Mouse (Mus musculus) kidney, adult 2 months (tissue): Measurements from ENCODE around the gene Gm36210. TPM values are rescaled to one million over a fixed set of nuclear protein-coding genes. Genes with fewer than 3 reads are reported as not detected.
A peak's percentile ranks its signal among the peaks of the same experiment; 100 is the strongest.

Experiments used
- DNase-seq: peaks from one replicate; pipeline ENCODE4 v3.0.0; 2021
- H3K27ac ChIP-seq: fragments of 200-500 bp; 2 replicates; pipeline ENCODE4 v1.5.1; 2012; ENCODE audit warnings: low read depth, low read length, control low read depth, inconsistent platforms; ENCODE audit not compliant: insufficient read depth
- H3K27me3 ChIP-seq: fragments of 200-500 bp; replicated peaks from 2 replicates; pipeline ENCODE4 v1.6.1; 2012; ENCODE audit warnings: mild to moderate bottlenecking, moderate library complexity, low read length, inconsistent platforms; ENCODE audit not compliant: control insufficient read depth, insufficient read depth
- H3K36me3 ChIP-seq: fragments of 200-500 bp; 2 replicates; pipeline ENCODE4 v1.6.1; 2012; ENCODE audit warnings: mild to moderate bottlenecking, moderate library complexity, low read length, inconsistent platforms; ENCODE audit not compliant: control insufficient read depth, insufficient read depth
- H3K4me1 ChIP-seq: fragments of 200-500 bp; 2 replicates; pipeline ENCODE4 v1.6.1; 2011; ENCODE audit warnings: low read length; ENCODE audit not compliant: control insufficient read depth, insufficient read depth
- H3K4me3 ChIP-seq: fragments of 200-500 bp; 2 replicates; pipeline ENCODE4 v1.5.1; 2011; ENCODE audit warnings: mild to moderate bottlenecking, low read depth, low read length, control low read depth; ENCODE audit not compliant: insufficient read depth
- CTCF ChIP-seq: fragments of 200-500 bp; conservative IDR thresholded peaks from 2 replicates; pipeline ENCODE4 v1.5.1; 2011; ENCODE audit warnings: low read depth, mild to moderate bottlenecking, control low read depth, low read length, moderate library complexity, mixed read lengths; ENCODE audit not compliant: insufficient read depth, insufficient read length
- POLR2A ChIP-seq: fragments of 200-500 bp; IDR thresholded peaks from one replicate; pipeline ENCODE4 v1.6.1; 2011; ENCODE audit warnings: low read depth, low read length, control low read depth
- WGBS: fragments of 180-500 bp; shearing (Covaris S2); methylation state at CpG from one replicate; pipeline ENCODE4 v1.1.7; 2018; 5-methylcytosine and 5-hydroxymethylcytosine counted together
- polyA plus RNA-seq: library from polyadenylated mRNA; depleted of rRNA; stranded (reverse); fragments of >200 nt; gene quantifications from 2 replicates; pipeline ENCODE4 v1.2.3, GENCODE M21; 2012

The Gm36210 gene
- polyA plus RNA-seq, 1 experiment = 0.16 TPM

- Histone ChIP-seq H3K4me1 (no peaks in the 10 kb centered on the region; the same call in 1 of the 2 replicates), H3K36me3 (no peaks in the 10 kb centered on the region; the same call in 1 of the 2 replicates), H3K27me3 (no peaks in the 10 kb centered on the region), H3K27ac (peak overlapping the region; percentile 77), H3K4me3 (peak overlapping the region; percentile 66)
- TF ChIP-seq POLR2A (no peak), CTCF (no peak)
- WGBS = 10% methylated on average over 11 of the region's 11 CpGs
- DNase-seq = no peak
These were observed 29.1 kb downstream of the Gm36210 start for GRCm38 (mm10) chr7:4877226-4877625.

GRCm38 (mm10) chr7:4876753-4877221, 29.5 kb downstream of the Gm36210 start, which contains the start of gene Isoc2a:
Gene Isoc2a, plus strand, starts transcription at chr7:4877153.
- TF ChIP-seq POLR2A = peak; percentile 98
- no peak for TF ChIP-seq CTCF
- H3K27me3 ChIP-seq = no peaks in the 10 kb centered on the region
- no peaks in the 10 kb centered on the region; the same call in 1 of the 2 replicates for H3K4me1 ChIP-seq
- H3K36me3 ChIP-seq = no peaks in the 10 kb centered on the region
- H3K4me3 ChIP-seq = peak within 1 kb of the TSS; percentile 66
- H3K27ac ChIP-seq = peak within 1 kb of the TSS; percentile 77
- 1% methylated on average over 22 of the region's 22 CpGs for WGBS
- DNase-seq = peak; percentile 97

- Histone ChIP-seq H3K36me3 (no peaks in the 10 kb centered on the region), H3K4me1 (peaks cover 12% of the 10 kb centered on the region), H3K27me3 (no peaks in the 10 kb centered on the region), H3K27ac (no peak within 1 kb of the TSS), H3K4me3 (no peak within 1 kb of the TSS)
- 62% methylated on average over 6 of the region's 6 CpGs for WGBS
- no peak for DNase-seq
- TF ChIP-seq CTCF = no peak
- no peak for TF ChIP-seq POLR2A
These were observed 36.2 kb downstream of the Gm36210 start, which contains the start of gene Isoc2b for GRCm38 (mm10) chr7:4870133-4870532. Gene Isoc2b, minus strand, starts transcription at chr7:4870258.

DNA sequence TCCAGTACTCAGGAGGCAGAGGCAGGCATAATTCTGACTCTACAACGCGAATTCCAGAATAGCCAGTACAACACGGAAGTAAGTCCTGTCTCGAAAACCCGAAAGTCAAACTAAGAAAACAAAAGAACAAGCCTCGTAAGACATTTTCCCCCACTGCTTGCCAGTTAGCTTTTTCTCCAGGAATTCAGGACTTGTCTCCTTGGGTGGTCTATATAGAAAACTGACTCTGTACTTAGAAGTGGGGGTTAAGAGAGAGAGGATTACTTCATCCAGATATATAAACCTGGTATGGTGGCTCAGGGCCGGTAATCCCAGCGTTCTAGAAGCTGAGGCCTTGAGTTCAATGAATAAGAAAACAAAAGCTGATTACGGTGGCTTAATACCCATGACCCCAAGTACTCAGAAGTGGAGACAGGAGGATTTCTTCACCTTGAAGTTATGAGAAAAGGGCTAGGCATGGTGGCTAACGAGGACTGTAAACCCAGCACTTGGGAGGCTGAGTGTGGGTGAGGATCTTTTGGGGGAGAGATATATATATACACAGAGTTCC, 39.6 kb downstream of the Gm36210 start:
- WGBS = 29% methylated on average over 10 of the region's 10 CpGs
- Histone ChIP-seq H3K36me3 (no peaks in the 10 kb centered on the region), H3K4me1 (peaks cover 33% of the 10 kb centered on the region), H3K4me3 (peak overlapping the region; percentile 70), H3K27ac (peak overlapping the region; percentile 81), H3K27me3 (no peaks in the 10 kb centered on the region)
- no peak for DNase-seq
- TF ChIP-seq POLR2A (no peak), CTCF (no peak)

GRCm38 (mm10) chr7:4865579-4866493, 40.5 kb downstream of the Gm36210 start:
- Histone ChIP-seq H3K4me1 (peaks cover 33% of the 10 kb centered on the region), H3K27ac (peak overlapping the region; percentile 87), H3K36me3 (no peaks in the 10 kb centered on the region), H3K27me3 (no peaks in the 10 kb centered on the region), H3K4me3 (peak overlapping the region; percentile 70)
- peak; percentile 99 for DNase-seq
- TF ChIP-seq POLR2A (peak; percentile 92), CTCF (no peak)
- WGBS = 5% methylated on average over 40 of the region's 40 CpGs

- no peaks in the 10 kb centered on the region for H3K36me3 ChIP-seq
- H3K27ac ChIP-seq = peak overlapping the region; percentile 87
- no peak for TF ChIP-seq POLR2A
- peak; percentile 58 for TF ChIP-seq CTCF
- peak overlapping the region; percentile 65 for H3K4me3 ChIP-seq
- no peaks in the 10 kb centered on the region for H3K27me3 ChIP-seq
- H3K4me1 ChIP-seq = peaks cover 40% of the 10 kb centered on the region
- DNase-seq = peak; percentile 80
- 62% methylated on average over 5 of the region's 5 CpGs for WGBS
These were observed 41.2 kb downstream of the Gm36210 start for GRCm38 (mm10) chr7:4865090-4865489.
